Mouse (Mus musculus): ENCODE measurements around the gene Babam2.

DNA sequence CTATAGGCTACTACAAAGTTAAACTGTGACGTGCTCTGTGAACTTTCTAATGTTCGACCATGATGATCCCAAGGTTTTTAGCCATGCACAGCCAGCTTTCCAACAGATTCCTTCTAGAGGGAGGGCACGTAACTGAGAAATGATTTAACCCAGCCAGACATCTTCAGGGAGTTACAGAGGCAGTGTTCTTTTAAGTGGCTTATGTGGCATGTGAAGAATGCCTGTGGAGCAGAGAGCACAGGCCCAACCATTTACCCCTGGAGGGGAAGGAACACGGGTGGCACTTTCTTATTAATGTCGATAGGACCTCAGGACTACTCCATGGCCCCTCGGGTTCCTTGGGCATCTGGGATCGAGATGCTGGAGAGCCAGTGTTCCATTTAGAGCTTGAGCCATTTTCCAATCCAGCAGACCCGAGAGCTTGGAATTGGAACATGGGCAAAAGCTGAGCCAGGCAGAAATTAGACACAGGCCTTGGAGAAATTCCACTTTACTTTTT, 233.7 kb downstream of the Babam2 start:
- TF ChIP-seq CHD2 (IDR thresholded peaks at IDR 0.05; ENCODE audit: low read depth, low read length): no peak
- no peak for TF ChIP-seq ZNF384 (IDR thresholded peaks at IDR 0.05; ENCODE audit: low read depth, low read length)
- no peak for TF ChIP-seq MAFK (IDR thresholded peaks at IDR 0.05; ENCODE audit: insufficient read depth, low read depth, low read length)
- TF ChIP-seq HCFC1 (IDR thresholded peaks at IDR 0.05; ENCODE audit: borderline replicate concordance, insufficient read depth, low read length): no peak

Measured in ES-E14 (cell line).